Mouse (Mus musculus) left cerebral cortex, adult 8-10 months (tissue): ENCODE results near the gene Tcp11l1. TPM values are rescaled to one million over a fixed set of nuclear protein-coding genes. Genes with fewer than 3 reads are reported as not detected.

Experiments
- total RNA-seq, 4 experiments: library from RNA; stranded (reverse); gene quantifications; 2 replicates each; pipeline ENCODE4 v1.2.4; 2022

The Tcp11l1 gene
- total RNA-seq, 4 experiments from 2014 or later, result 34.4 to 45.6 (median 39.4) TPM

Other genes starting within 250 kb of the Tcp11l1 start
- 100 to 1,000 TPM in 2 of 4 experiments, 10 to 100 TPM in 2; 91.0 to 102 (median 98.9) TPM for gene Hipk3, start 217.7 kb downstream of the Tcp11l1 start, total RNA-seq
- gene Cstf3, start 121.6 kb downstream of the Tcp11l1 start, total RNA-seq, result 10 to 100 TPM; 36.5 to 44.1 (median 37.5) TPM
- gene Pin1rt1, start 4.2 kb upstream of the Tcp11l1 start, total RNA-seq, result not detected
- 1 to 10 TPM in 3 of 4 experiments, under 1 TPM in 1; 0.72 to 2.2 (median 1.6) TPM for gene Depdc7, start 30.7 kb upstream of the Tcp11l1 start, total RNA-seq
- 10 to 100 TPM in 3 of 4 experiments, 1 to 10 TPM in 1; 10.0 to 12.2 (median 10.9) TPM for gene Qser1, start 104.6 kb upstream of the Tcp11l1 start, total RNA-seq
- gene Prrg4, start 137.7 kb upstream of the Tcp11l1 start, total RNA-seq, result 1 to 10 TPM in 2 of 4 experiments, under 1 TPM in 2; 0.24 to 1.2 (median 0.91) TPM
- 1 to 10 TPM in 1 of 4 experiments, not detected in 3; 3.3 TPM for gene Ccdc73, start 155.6 kb upstream of the Tcp11l1 start, total RNA-seq